Mouse (Mus musculus) hindbrain, embryonic 10.5 days (tissue): ENCODE measurements at regions not wholly inside any gene's neighbourhood (a gene's known extent, or its start where the extent isn't known, plus 50 kb on each side); places are given as distances from the start of the nearest gene placed in this dataset.
A peak's percentile ranks its signal among the peaks of the same experiment; 100 is the strongest.

Source experiments
- DNase-seq: peaks from one replicate; pipeline ENCODE4 v3.0.0-alpha.2; 2017; ENCODE audit warnings: low spot score
- H3K27ac ChIP-seq: fragments of 300-500 bp; sonication (generic); 2 replicates; pipeline ENCODE4 v1.5.1; 2016; ENCODE audit warnings: mild to moderate bottlenecking, moderate library complexity
- H3K27me3 ChIP-seq: fragments of 300-500 bp; sonication (generic); 2 replicates; pipeline ENCODE4 v1.6.1; 2016; ENCODE audit warnings: mild to moderate bottlenecking; ENCODE audit not compliant: poor library complexity, insufficient read depth, severe bottlenecking
- H3K36me3 ChIP-seq: fragments of 300-500 bp; sonication (generic); 2 replicates; pipeline ENCODE4 v1.6.1; 2016; ENCODE audit warnings: mild to moderate bottlenecking, moderate library complexity
- H3K4me1 ChIP-seq: fragments of 300-500 bp; sonication (generic); replicated peaks from 2 replicates; pipeline ENCODE4 v1.6.1; 2016; ENCODE audit warnings: mild to moderate bottlenecking
- H3K4me3 ChIP-seq: fragments of 300-500 bp; sonication (generic); 2 replicates; pipeline ENCODE4 v1.5.1; 2016; ENCODE audit warnings: mild to moderate bottlenecking, moderate library complexity
- H3K9me3 ChIP-seq: fragments of 300-500 bp; sonication (generic); 2 replicates; pipeline ENCODE4 v1.6.1; 2016; ENCODE audit warnings: mild to moderate bottlenecking, moderate library complexity
- WGBS: fragments of 180-500 bp; shearing (Covaris S2); methylation state at CpG from one replicate; pipeline ENCODE4 v1.1.7; 2016; 5-methylcytosine and 5-hydroxymethylcytosine counted together

DNA sequence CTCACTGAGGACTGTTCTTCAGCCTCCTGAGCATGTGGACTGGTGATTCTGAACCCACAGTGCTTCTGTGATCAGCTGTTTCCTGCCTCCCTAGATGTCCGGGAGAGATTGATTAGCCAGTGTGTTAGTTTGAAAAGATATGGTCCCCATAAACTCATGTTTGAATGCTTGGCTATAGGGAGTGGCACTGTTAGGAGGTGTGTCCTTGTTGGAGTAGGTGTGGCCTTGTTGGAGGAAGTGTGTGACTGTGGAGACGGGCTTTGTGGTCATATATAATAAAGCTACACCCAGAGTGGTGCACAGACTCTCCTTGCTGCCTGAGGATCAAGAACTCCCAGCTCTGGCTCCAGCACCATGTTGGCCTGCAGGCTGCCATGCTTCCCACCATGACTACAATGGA lies 458.9 kb upstream of the Kcnab2 start:
- no peak overlapping the region for H3K4me3 ChIP-seq
- 86% methylated on average over 2 of the region's 2 CpGs for WGBS
- no peaks in the 10 kb centered on the region for H3K36me3 ChIP-seq
- H3K9me3 ChIP-seq = peaks cover 9% of the 10 kb centered on the region; the same call in 1 of the 2 replicates
- H3K4me1 ChIP-seq = no peaks in the 10 kb centered on the region
- DNase-seq = no peak
- no peak overlapping the region for H3K27ac ChIP-seq
- no peaks in the 10 kb centered on the region for H3K27me3 ChIP-seq

DNA sequence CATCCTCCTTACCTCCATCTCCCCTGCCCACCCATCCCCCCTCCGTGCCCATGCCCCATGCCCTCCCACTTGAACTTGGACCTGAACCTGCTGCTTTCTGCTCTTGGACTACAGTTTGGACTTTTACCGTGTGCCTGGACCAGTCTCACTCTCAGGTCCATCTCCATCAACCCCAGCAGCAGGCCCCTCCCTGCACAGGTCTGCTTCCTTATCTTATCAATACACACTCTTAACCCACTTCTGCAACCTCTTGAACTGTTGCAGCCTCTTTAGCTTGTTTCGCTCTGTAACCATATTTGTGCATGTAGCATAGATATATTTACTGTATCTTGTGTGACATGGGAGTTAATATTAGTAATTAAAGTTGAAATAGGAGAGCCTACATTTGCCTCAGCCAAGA lies 457.8 kb upstream of the Kcnab2 start:
- Histone ChIP-seq H3K4me1 (no peaks in the 10 kb centered on the region), H3K27ac (no peak overlapping the region), H3K36me3 (no peaks in the 10 kb centered on the region), H3K27me3 (no peaks in the 10 kb centered on the region), H3K9me3 (peaks cover 9% of the 10 kb centered on the region; the same call in 1 of the 2 replicates), H3K4me3 (no peak overlapping the region)
- DNase-seq = no peak
- WGBS = 88% methylated on average over 3 of the region's 3 CpGs

DNA sequence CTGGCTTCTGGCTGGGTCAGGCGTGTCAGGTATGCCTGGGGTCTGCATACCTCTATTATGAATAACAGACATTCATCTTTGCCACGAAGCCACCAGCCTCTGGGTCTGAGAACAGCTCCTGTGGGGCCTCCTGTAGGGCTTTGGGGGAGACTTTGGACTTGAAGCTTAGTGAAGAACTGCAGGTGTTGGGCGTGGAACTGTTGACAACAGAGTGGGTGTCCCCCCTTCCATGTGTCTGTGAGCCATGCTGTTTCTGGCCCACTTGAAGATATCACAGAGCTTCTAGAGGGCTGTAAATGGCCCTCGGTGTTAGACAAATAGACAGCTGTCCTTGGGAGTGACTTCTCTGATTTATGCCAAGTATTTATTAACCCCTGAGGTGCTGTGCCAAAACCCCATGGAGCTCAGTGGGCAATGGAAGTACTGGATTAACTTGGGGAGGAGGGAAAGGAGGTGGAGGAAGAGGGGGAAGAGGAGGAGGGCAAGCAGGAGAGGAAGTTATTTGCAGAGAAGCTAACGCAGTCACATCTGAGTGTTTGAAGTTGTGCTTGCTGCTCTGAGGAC lies 450.8 kb upstream of the Kcnab2 start:
- no peak for DNase-seq
- peaks cover 14% of the 10 kb centered on the region for H3K4me1 ChIP-seq
- 72% methylated on average over 5 of the region's 5 CpGs for WGBS
- H3K9me3 ChIP-seq = peaks cover 10% of the 10 kb centered on the region; the same call in 1 of the 2 replicates
- no peaks in the 10 kb centered on the region for H3K36me3 ChIP-seq
- no peaks in the 10 kb centered on the region for H3K27me3 ChIP-seq
- H3K4me3 ChIP-seq = no peak overlapping the region
- H3K27ac ChIP-seq = no peak overlapping the region

DNA sequence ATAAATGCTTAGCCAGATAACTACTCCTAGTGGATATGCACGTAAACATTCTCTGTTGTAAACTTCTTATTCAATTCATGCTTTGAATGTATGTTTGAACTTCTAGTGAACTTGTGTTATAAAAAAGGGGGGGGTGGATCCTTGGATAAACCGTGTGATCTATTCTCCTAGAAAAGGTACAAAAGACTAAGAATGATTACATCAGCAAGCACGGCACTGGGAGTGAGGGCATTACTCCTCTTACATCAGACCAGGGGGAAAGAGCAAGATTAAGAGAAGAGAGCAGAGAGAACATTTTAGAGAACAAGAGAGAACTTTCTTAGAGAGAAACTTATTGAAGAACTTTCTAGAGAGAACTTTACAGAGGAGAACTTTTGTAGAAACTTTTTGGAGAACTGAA lies 442.6 kb upstream of the Kcnab2 start:
- Histone ChIP-seq H3K27me3 (peaks cover under 1% of the 10 kb centered on the region; the same call in 1 of the 2 replicates), H3K27ac (no peak overlapping the region), H3K9me3 (0 out of 2 replicates have a peak, but pooled peaks cover 3% of the 10 kb centered on the region), H3K4me3 (no peak overlapping the region), H3K4me1 (peaks cover 18% of the 10 kb centered on the region), H3K36me3 (no peaks in the 10 kb centered on the region)
- WGBS = 79% methylated on average over 3 of the region's 3 CpGs
- DNase-seq = no peak

DNA sequence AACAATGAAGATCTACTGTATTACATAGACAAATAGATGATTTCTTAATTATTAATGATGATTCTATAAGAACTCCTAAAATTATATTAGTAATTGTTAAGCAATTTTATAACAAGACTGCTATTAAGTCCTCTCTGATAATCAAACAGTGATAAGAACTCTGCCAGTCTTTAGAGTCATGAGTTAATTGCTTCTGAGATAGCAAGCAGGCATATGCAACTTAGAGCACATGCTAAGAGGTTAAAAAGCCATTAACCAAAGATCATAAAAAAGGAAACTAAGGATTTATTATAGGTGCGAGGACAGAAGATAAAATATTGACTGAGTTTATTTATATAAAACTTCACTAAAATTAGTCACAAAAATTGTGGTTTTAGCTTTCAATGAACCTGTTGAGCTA lies 442.2 kb upstream of the Kcnab2 start:
- 92% methylated on average over 1 of the region's 1 CpGs for WGBS
- DNase-seq = no peak
- H3K9me3 ChIP-seq = 0 out of 2 replicates have a peak, but pooled peaks cover 3% of the 10 kb centered on the region
- no peaks in the 10 kb centered on the region for H3K36me3 ChIP-seq
- no peak overlapping the region for H3K4me3 ChIP-seq
- H3K27me3 ChIP-seq = peaks cover 5% of the 10 kb centered on the region
- H3K4me1 ChIP-seq = peaks cover 20% of the 10 kb centered on the region
- no peak overlapping the region for H3K27ac ChIP-seq

DNA sequence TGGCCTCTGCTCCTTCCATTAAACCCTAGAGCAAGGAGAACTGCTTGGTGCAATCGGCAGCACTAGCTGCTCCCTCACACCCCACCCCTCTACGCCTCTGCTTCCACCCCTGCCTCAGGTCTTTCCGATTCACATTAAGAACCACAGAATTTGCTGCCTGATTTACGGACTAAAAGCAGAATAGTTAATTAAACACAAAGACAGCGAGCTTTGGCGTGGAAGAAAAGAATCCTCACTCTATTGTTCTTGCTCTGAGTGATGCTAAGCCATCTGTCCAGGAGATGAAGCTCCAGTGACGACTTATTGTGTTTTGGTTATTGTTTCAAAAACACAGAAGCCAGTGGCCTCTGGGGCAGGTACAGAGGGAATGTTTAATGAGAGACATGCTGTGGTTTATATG lies 438.9 kb upstream of the Kcnab2 start:
- Histone ChIP-seq H3K27me3 (peaks cover 16% of the 10 kb centered on the region), H3K36me3 (no peaks in the 10 kb centered on the region), H3K4me1 (peaks cover 37% of the 10 kb centered on the region), H3K27ac (peak overlapping the region; percentile 75), H3K9me3 (no peaks in the 10 kb centered on the region), H3K4me3 (no peak overlapping the region)
- 13% methylated on average over 7 of the region's 7 CpGs for WGBS
- no peak for DNase-seq

DNA sequence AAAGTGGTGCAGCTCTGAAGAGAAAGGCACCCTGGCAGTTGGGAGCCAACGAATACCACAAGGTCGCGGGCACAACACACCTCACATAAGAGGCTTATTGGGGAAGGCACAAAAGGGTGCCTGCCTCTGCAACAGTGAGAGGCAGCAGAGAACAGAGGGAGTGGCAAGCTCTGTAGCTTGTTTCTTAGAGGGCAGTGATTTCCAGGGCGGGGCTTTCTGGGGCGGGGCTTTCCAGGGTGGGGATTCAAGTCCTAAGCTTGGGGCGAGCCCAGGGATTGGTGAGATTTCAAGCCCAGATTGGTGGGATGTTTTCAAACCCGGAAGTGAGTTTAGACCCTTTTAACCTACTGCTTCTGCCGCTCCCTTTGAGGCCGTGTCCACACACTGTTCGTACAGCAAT lies 435.8 kb upstream of the Kcnab2 start:
- Histone ChIP-seq H3K36me3 (no peaks in the 10 kb centered on the region), H3K27ac (peak overlapping the region; percentile 63), H3K27me3 (peaks cover 34% of the 10 kb centered on the region), H3K4me1 (peaks cover 46% of the 10 kb centered on the region), H3K4me3 (0 out of 2 replicates have a peak overlapping the region, but pooled peaks have one; percentile 1), H3K9me3 (no peaks in the 10 kb centered on the region)
- 34% methylated on average over 10 of the region's 10 CpGs for WGBS
- DNase-seq = peak; percentile 45

DNA sequence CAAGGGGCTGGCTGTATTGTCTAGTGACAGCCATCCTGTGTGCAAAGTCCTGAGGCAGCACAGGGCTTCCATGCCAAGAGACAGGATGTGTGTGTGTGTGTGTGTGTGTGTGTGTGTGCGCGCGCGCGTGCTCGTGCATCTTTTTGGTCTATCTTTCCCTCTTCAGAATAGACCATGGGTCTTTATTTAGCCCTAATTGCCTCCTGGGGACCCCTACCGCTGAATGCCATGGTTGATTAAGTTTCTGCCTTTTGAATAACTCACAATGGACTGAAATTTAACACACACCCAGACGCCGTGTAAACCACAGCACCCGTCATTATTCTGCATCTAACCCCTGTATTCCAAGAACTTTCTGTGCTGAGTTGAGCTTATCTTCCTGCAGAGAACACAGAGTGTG lies 435.2 kb upstream of the Kcnab2 start:
- peaks cover 37% of the 10 kb centered on the region for H3K27me3 ChIP-seq
- 44% methylated on average over 10 of the region's 10 CpGs for WGBS
- DNase-seq = no peak
- H3K36me3 ChIP-seq = no peaks in the 10 kb centered on the region
- peak overlapping the region; percentile 63 for H3K27ac ChIP-seq
- H3K4me1 ChIP-seq = peaks cover 51% of the 10 kb centered on the region
- no peaks in the 10 kb centered on the region for H3K9me3 ChIP-seq
- H3K4me3 ChIP-seq = no peak overlapping the region

DNA sequence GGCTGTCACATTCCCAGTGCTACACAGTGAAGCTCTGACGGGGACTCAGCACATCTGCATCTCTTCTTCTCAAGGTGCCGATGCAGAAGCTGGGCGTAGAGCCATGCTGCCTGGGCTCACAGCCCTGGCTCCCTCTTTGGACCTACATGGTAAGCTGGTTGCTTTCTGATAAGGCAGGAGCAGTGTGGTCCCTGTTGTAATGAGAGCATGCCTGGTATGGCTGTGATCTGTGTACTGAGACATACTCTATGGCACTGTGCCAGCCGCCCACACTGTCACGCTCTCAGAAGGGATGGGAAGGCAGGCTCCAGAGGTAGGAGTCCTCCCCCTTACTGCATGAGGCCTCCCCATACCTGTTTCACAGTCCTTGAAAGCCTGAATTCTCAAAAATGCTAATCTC lies 430.6 kb upstream of the Kcnab2 start:
- Histone ChIP-seq H3K4me1 (peaks cover 28% of the 10 kb centered on the region), H3K9me3 (no peaks in the 10 kb centered on the region)

DNA sequence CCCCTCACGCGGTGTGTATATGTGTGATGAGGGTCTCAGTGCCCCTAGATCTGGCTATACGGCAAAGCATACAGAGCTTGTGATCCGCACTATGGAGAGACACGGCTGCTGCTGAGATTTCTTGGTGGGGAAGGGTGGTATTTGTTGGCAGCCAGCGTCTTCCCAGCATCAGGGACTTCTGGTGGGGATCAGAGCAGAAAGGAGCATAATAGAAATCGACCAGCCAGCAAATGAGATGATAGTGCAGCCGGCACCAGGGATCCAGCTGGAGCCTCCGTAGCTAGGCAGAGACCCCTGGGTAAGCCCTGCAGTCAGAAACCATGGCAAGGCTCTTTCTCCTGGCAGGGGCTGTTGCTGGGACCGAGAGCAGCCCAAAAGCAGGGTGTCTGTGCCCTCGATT lies 425.2 kb upstream of the Kcnab2 start:
- 76% methylated on average over 11 of the region's 11 CpGs for WGBS

More for the DNA sequence above, 430.6 kb upstream of the Kcnab2 start:
- Histone ChIP-seq H3K27me3 (peaks cover 23% of the 10 kb centered on the region), H3K36me3 (no peaks in the 10 kb centered on the region), H3K27ac (no peak overlapping the region), H3K4me3 (no peak overlapping the region)
- WGBS = 79% methylated on average over 5 of the region's 5 CpGs
- no peak for DNase-seq

DNA sequence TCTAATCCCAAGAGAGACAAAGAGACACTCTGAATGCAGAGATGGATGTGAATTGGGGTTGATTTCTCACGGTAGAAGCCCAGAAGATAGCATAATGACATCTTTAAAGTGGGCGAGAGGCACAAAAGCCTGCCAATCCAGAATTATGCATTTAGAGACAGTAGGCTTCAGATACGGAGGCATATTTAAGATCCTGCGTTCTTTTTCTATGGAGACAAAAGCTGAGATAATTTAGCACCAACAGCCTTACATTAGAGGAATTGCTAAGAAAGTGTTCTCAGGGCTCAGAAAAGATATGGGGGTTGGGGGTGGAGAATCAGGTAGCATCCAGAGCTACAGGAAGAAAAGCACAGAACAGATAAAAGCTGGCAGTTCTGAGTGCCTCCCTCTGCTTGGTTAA lies 422.4 kb upstream of the Kcnab2 start:
- Histone ChIP-seq H3K9me3 (no peaks in the 10 kb centered on the region), H3K4me3 (no peak overlapping the region), H3K27me3 (0 out of 2 replicates have a peak, but pooled peaks cover 3% of the 10 kb centered on the region), H3K36me3 (no peaks in the 10 kb centered on the region), H3K27ac (no peak overlapping the region), H3K4me1 (peaks cover 12% of the 10 kb centered on the region; the same call in 1 of the 2 replicates)
- 78% methylated on average over 4 of the region's 4 CpGs for WGBS
- DNase-seq = no peak

More for the DNA sequence above, 425.2 kb upstream of the Kcnab2 start:
- DNase-seq = no peak
- peaks cover 3% of the 10 kb centered on the region; the same call in 1 of the 2 replicates for H3K27me3 ChIP-seq
- peaks cover 15% of the 10 kb centered on the region for H3K4me1 ChIP-seq
- H3K27ac ChIP-seq = peak overlapping the region; percentile 30; the same call in 1 of the 2 replicates
- H3K4me3 ChIP-seq = no peak overlapping the region
- H3K9me3 ChIP-seq = no peaks in the 10 kb centered on the region
- H3K36me3 ChIP-seq = no peaks in the 10 kb centered on the region

DNA sequence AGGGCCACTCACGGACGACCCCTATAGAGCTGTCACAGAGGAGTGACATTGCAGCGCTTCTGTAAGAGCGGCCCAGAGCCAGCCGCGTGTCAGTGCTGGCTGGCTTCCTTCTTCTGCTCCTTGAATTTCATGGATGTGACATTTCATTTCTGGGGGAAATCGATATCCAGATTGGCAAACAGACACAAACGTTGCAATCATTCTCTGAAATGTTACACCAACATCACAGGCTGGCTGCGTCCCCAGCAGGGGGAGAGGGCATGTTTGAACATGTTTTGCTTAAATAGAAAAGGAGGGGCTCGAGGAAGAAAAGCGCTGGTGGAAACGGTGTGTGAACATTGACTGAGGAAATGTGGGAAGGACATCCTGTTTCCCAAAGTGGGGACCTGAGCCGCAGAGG lies 417.4 kb upstream of the Kcnab2 start:
- Histone ChIP-seq H3K27ac (no peak overlapping the region; the same call in 1 of the 2 replicates), H3K27me3 (no peaks in the 10 kb centered on the region), H3K4me3 (no peak overlapping the region), H3K9me3 (peaks cover 12% of the 10 kb centered on the region; the same call in 1 of the 2 replicates), H3K4me1 (peaks cover 9% of the 10 kb centered on the region; the same call in 1 of the 2 replicates), H3K36me3 (no peaks in the 10 kb centered on the region)
- no peak for DNase-seq
- WGBS = 69% methylated on average over 13 of the region's 13 CpGs

DNA sequence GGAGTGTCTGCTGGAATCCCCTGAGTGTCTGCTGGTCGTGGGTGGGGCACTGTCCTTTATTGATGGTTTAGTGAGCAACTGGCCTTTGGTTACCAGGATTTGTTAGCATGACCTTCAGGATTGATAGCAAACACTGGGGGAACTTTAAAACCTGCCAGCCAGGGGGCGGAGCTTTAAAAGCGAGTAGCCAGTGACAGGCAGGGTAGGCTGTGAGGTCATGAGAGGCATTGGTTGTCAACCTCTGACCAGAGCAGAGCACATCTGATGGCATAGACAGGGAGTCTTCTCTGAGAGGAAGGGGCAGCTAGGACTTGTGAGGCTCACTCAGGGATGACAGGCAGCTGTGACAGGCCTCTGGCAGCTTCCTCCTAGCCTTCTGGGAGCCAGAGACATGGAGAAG lies 415.3 kb upstream of the Kcnab2 start:
- peaks cover 20% of the 10 kb centered on the region; the same call in 1 of the 2 replicates for H3K4me1 ChIP-seq
- H3K4me3 ChIP-seq = no peak overlapping the region
- DNase-seq = no peak
- no peaks in the 10 kb centered on the region for H3K27me3 ChIP-seq
- no peaks in the 10 kb centered on the region for H3K36me3 ChIP-seq
- WGBS = 83% methylated on average over 3 of the region's 3 CpGs
- no peak overlapping the region for H3K27ac ChIP-seq
- peaks cover 12% of the 10 kb centered on the region; the same call in 1 of the 2 replicates for H3K9me3 ChIP-seq
